ENCODE assay signal across 17 mouse cellular contexts in the genomic region with DNA sequence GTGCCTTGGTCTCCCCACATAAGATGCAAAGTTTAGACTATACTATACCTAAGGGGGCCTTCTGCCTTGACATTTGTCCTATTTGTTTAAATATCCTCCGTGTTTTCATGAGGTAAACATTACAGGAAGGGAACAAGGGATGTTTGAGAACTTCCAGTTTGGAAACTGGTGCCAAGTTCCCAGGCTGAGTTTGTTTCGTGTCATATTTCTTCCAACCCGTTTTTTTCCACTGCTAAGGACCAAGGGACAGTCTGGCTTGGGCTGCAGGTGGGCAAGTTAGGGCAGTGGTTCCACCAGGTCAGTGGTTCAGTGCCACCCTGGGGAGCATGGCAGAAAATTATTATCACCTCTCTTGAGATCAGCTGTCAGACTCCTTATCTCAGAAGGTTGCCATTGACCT.
"Had no signal": no experiment of that assay in that cellular context is flagged by ENCODE, and none has a peak within 500 bp of the region (broad histone marks: within the 10 kb centered on the region; RNA-seq: fewer than 3 reads in every experiment).

No protein-coding gene starts in this region.

- H3K4me2 ChIP-seq: hindbrain, embryonic 15.5 days; liver, embryonic 13.5 days; midbrain, embryonic 11.5 days; midbrain, embryonic 15.5 days; neural tube, embryonic 12.5 days had no signal

- H3K27ac ChIP-seq: hindbrain, embryonic 15.5 days; layer of hippocampus, adult 2 months; left cerebral cortex, adult 2 months; limb, embryonic 10.5 days; liver, embryonic 13.5 days; macrophage; midbrain, embryonic 15.5 days; neural tube, embryonic 12.5 days had no signal

- H3K27me3 ChIP-seq: liver, embryonic 13.5 days; neural tube, embryonic 12.5 days had no signal

- ATAC-seq: intestine, embryonic 16.5 days; liver, postnatal 0 days; midbrain, embryonic 15.5 days had no signal

- H3K4me1 ChIP-seq: hindbrain, embryonic 15.5 days; limb, embryonic 10.5 days; liver, embryonic 13.5 days; megakaryocyte, embryonic 14.5 days; midbrain, embryonic 15.5 days; neural tube, embryonic 12.5 days had no signal

- DNase-seq: liver, embryonic 13.5 days; liver, postnatal 0 days; lung, postnatal 10 days; retina, postnatal 1 day; right cerebral cortex, postnatal 4 days; spleen, adult 18-20 months; thymus, postnatal 36 days had no signal

- H3K4me3 ChIP-seq: hindbrain, embryonic 15.5 days; layer of hippocampus, adult 2 months; left cerebral cortex, adult 2 months; limb, embryonic 10.5 days; liver, embryonic 13.5 days; megakaryocyte, embryonic 14.5 days; midbrain, embryonic 15.5 days; neural tube, embryonic 12.5 days had no signal

- H3K36me3 ChIP-seq: hindbrain, embryonic 15.5 days; limb, embryonic 10.5 days; liver, embryonic 13.5 days; midbrain, embryonic 15.5 days; neural tube, embryonic 12.5 days had no signal

- H3K9me3 ChIP-seq: hindbrain, embryonic 15.5 days; limb, embryonic 10.5 days; liver, embryonic 13.5 days; megakaryocyte, embryonic 14.5 days; midbrain, embryonic 15.5 days; neural tube, embryonic 12.5 days had no signal

- H3K9ac ChIP-seq: hindbrain, embryonic 15.5 days; liver, embryonic 13.5 days; liver, postnatal 0 days; midbrain, embryonic 15.5 days; neural tube, embryonic 12.5 days had no signal
